Mouse (Mus musculus) limb, embryonic 12.5 days (tissue): ENCODE measurements around the gene 9530053A07Rik. TPM values are rescaled to one million over a fixed set of nuclear protein-coding genes. Genes with fewer than 3 reads are reported as not detected.
A peak's percentile ranks its signal among the peaks of the same experiment; 100 is the strongest.

ENCODE experiments used
- ATAC-seq: fragments of 200-750 bp; cut with Nextera tagmentation; 2 replicates; pipeline ENCODE4 v1.8.0; 2017; ENCODE audit warnings: low read depth, moderate TSS enrichment; ENCODE audit not compliant: insufficient number of reproducible peaks, insufficient read depth, low FRiP score, low TSS enrichment
- H3K27ac ChIP-seq: fragments of 300-500 bp; sonication (generic); 2 replicates; pipeline ENCODE4 v1.5.1; 2016; ENCODE audit warnings: mild to moderate bottlenecking, moderate library complexity
- H3K27me3 ChIP-seq: fragments of 300-500 bp; sonication (generic); 2 replicates; pipeline ENCODE4 v1.6.1; 2016; ENCODE audit warnings: mild to moderate bottlenecking, moderate library complexity
- H3K36me3 ChIP-seq: fragments of 300-500 bp; sonication (generic); 2 replicates; pipeline ENCODE4 v1.6.1; 2016; ENCODE audit warnings: mild to moderate bottlenecking, moderate library complexity
- H3K4me1 ChIP-seq: fragments of 300-500 bp; sonication (generic); replicated peaks from 2 replicates; pipeline ENCODE4 v1.6.1; 2016
- H3K4me2 ChIP-seq: fragments of 300-500 bp; sonication (generic); 2 replicates; pipeline ENCODE4 v1.6.1; 2016; ENCODE audit warnings: mild to moderate bottlenecking, moderate library complexity
- H3K4me3 ChIP-seq: fragments of 300-500 bp; sonication (generic); replicated peaks from 2 replicates; pipeline ENCODE4 v1.5.1; 2016; ENCODE audit warnings: mild to moderate bottlenecking
- H3K9ac ChIP-seq: fragments of 300-500 bp; sonication (generic); replicated peaks from 2 replicates; pipeline ENCODE4 v1.6.1; 2016; ENCODE audit warnings: mild to moderate bottlenecking, moderate library complexity
- H3K9me3 ChIP-seq: fragments of 300-500 bp; sonication (generic); 2 replicates; pipeline ENCODE4 v1.6.1; 2016; ENCODE audit warnings: mild to moderate bottlenecking, moderate library complexity
- WGBS: fragments of 180-500 bp; shearing (Covaris S2); methylation state at CpG from one replicate; pipeline ENCODE4 v1.1.7; 2016; 5-methylcytosine and 5-hydroxymethylcytosine counted together
- polyA plus RNA-seq: library from polyadenylated mRNA; unstranded; fragments of >200 nt; fragmentation: Nextera tagmentation; extraction: Ambion mirVana; gene quantifications from 2 replicates; pipeline ENCODE4 v1.2.1, GENCODE M21; 2016

Gene 9530053A07Rik
- polyA plus RNA-seq, 1 experiment from 2014 or later = 0.04 TPM

DNA sequence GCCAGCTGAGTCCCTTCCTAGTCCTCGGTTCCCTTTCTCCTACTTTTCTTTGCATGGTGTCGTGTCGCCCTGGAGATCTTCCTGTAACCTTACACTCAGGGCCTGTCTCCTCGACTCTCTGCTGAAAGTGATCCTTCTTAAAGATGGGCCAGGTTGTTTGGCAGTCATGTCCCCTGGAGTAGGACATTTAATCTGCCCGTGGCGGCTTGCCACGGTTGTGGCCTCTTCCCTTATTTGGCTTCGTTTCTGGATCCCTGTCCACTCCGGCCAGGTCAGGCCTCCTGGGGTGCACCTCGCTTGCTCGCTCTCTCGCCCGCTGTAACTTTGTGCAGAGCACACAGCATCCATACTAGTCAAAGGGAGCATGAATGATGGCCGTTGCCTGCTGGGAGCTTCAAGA lies 67.3 kb downstream of the 9530053A07Rik start:
- H3K4me2 ChIP-seq = no peak overlapping the region
- no peak for ATAC-seq
- H3K9me3 ChIP-seq = no peaks in the 10 kb centered on the region
- H3K27me3 ChIP-seq = no peaks in the 10 kb centered on the region
- no peak overlapping the region for H3K4me3 ChIP-seq
- WGBS = 83% methylated on average over 14 of the region's 14 CpGs
- H3K27ac ChIP-seq = 0 out of 2 replicates have a peak overlapping the region, but pooled peaks have one; percentile 8
- no peaks in the 10 kb centered on the region for H3K4me1 ChIP-seq
- no peak overlapping the region for H3K9ac ChIP-seq
- H3K36me3 ChIP-seq = peaks cover 61% of the 10 kb centered on the region

- Histone ChIP-seq H3K4me2 (no peak overlapping the region), H3K4me3 (no peak overlapping the region), H3K4me1 (no peaks in the 10 kb centered on the region), H3K9me3 (no peaks in the 10 kb centered on the region), H3K27ac (no peak overlapping the region), H3K27me3 (no peaks in the 10 kb centered on the region), H3K9ac (no peak overlapping the region), H3K36me3 (peaks cover 38% of the 10 kb centered on the region)
- 66% methylated on average over 4 of the region's 4 CpGs for WGBS
- no peak for ATAC-seq
Observed at GRCm38 (mm10) chr7:28199054-28199453, 69.8 kb downstream of the 9530053A07Rik start.

GRCm38 (mm10) chr7:28203207-28204108 lies 74.2 kb downstream of the 9530053A07Rik start:
- peaks cover 10% of the 10 kb centered on the region for H3K36me3 ChIP-seq
- H3K27me3 ChIP-seq = no peaks in the 10 kb centered on the region
- no peak overlapping the region for H3K27ac ChIP-seq
- H3K9me3 ChIP-seq = no peaks in the 10 kb centered on the region
- no peak for ATAC-seq
- no peak overlapping the region for H3K9ac ChIP-seq
- H3K4me3 ChIP-seq = no peak overlapping the region
- 49% methylated on average over 16 of the region's 19 CpGs for WGBS
- no peaks in the 10 kb centered on the region for H3K4me1 ChIP-seq
- no peak overlapping the region for H3K4me2 ChIP-seq

- Histone ChIP-seq H3K4me3 (no peak overlapping the region), H3K4me2 (no peak overlapping the region), H3K9ac (no peak overlapping the region), H3K9me3 (no peaks in the 10 kb centered on the region), H3K4me1 (no peaks in the 10 kb centered on the region), H3K27ac (no peak overlapping the region), H3K27me3 (no peaks in the 10 kb centered on the region), H3K36me3 (no peaks in the 10 kb centered on the region)
- WGBS = 75% methylated on average over 4 of the region's 4 CpGs
- ATAC-seq = no peak
Observed at GRCm38 (mm10) chr7:28206044-28206600, 76.9 kb downstream of the 9530053A07Rik start.

DNA sequence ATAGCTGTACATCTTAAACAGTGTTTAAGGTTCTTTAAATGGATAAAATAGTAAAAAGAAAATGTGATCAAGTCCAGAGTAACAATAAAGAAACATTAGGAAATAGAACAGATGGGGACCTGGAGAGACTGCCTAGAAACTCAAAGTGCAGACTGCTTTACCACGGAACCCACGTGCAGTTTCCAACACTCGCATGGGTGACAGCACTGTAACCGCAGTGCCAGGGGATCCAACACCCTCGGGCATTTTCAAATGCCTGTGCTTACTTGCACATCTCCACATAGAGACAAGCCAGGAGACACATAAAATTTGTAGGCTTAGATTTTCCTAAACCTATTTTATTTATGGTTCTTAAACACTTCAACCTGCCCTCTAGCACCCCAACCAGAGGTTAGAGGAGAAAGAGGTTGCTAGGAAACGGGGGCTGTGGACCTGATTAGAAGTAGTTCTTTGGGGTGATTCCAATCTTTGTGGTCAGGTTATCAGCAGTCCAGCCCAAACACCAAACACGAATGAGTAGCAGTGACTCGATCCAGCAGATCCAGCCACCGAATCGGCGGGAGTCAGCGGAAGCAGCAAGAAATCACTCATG lies 79.2 kb downstream of the 9530053A07Rik start:
- Histone ChIP-seq H3K27me3 (no peaks in the 10 kb centered on the region), H3K36me3 (no peaks in the 10 kb centered on the region), H3K4me3 (peak overlapping the region; percentile 36), H3K27ac (0 out of 2 replicates have a peak overlapping the region, but pooled peaks have one; percentile 60), H3K9me3 (no peaks in the 10 kb centered on the region), H3K9ac (peak overlapping the region; percentile 47), H3K4me1 (no peaks in the 10 kb centered on the region), H3K4me2 (peak overlapping the region; percentile 56)
- WGBS = 41% methylated on average over 12 of the region's 12 CpGs
- no peak for ATAC-seq

DNA sequence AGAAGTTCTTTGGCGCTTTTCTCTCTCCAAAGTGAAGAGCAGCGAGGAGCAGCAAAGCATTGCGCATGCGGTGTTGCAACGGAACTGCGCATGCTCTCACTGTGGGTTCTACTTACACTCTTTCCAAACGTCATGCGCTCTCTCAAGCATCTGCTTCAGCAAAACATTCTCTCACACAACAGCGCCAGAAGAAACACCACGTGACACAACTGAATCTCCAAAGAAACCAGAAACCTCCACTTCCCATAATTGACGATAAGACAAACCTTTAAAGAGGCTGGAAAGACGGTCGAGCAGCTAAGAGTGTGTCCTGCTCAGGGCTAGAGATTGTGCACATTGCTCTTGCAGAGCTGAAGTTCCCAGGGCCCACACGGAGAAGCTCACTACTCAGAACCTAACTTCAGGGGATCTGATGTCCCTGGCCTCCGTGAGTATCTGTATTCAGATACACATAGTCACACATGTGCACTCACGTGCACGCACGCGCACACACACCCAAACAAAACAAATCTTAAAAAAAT lies 79.8 kb downstream of the 9530053A07Rik start:
- H3K27ac ChIP-seq = 0 out of 2 replicates have a peak overlapping the region, but pooled peaks have one; percentile 60
- H3K9me3 ChIP-seq = no peaks in the 10 kb centered on the region
- H3K9ac ChIP-seq = peak overlapping the region; percentile 47
- H3K4me1 ChIP-seq = no peaks in the 10 kb centered on the region
- peak overlapping the region; percentile 56 for H3K4me2 ChIP-seq
- no peaks in the 10 kb centered on the region for H3K36me3 ChIP-seq
- 51% methylated on average over 19 of the region's 19 CpGs for WGBS
- ATAC-seq = no peak
- peak overlapping the region; percentile 36 for H3K4me3 ChIP-seq
- no peaks in the 10 kb centered on the region for H3K27me3 ChIP-seq

DNA sequence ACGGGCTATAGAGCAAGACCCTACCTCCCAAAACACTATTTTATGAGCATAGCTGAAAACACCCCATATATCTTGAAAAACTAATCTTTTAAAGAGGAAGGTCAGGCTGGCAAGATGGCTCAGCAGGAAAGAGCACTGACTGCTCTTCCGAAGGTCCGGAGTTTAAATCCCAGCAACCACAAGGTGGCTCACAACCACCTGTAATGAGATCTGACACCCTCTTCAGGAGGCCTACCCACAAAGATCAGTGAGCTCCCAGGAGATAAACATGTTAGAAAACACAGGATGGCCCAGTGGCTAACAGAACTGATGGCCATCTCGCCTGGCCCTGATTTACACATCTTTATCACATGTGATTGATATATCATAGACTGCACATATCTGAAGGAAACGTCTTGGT lies 81.5 kb downstream of the 9530053A07Rik start:
- WGBS = 42% methylated on average over 5 of the region's 5 CpGs
- Histone ChIP-seq H3K9ac (no peak overlapping the region), H3K9me3 (no peaks in the 10 kb centered on the region), H3K4me1 (no peaks in the 10 kb centered on the region), H3K27ac (no peak overlapping the region), H3K4me2 (no peak overlapping the region), H3K27me3 (no peaks in the 10 kb centered on the region), H3K4me3 (no peak overlapping the region), H3K36me3 (no peaks in the 10 kb centered on the region)
- ATAC-seq = no peak

GRCm38 (mm10) chr7:28214142-28214541 lies 84.9 kb downstream of the 9530053A07Rik start:
- 35% methylated on average over 10 of the region's 10 CpGs for WGBS
- no peaks in the 10 kb centered on the region for H3K9me3 ChIP-seq
- H3K4me3 ChIP-seq = no peak overlapping the region
- no peak overlapping the region for H3K27ac ChIP-seq
- ATAC-seq = no peak
- no peaks in the 10 kb centered on the region for H3K27me3 ChIP-seq
- H3K9ac ChIP-seq = no peak overlapping the region
- no peak overlapping the region for H3K4me2 ChIP-seq
- H3K36me3 ChIP-seq = no peaks in the 10 kb centered on the region
- no peaks in the 10 kb centered on the region for H3K4me1 ChIP-seq

Other genes starting within 250 kb of the 9530053A07Rik start
- gene Zfp974, start 200.0 kb upstream of the 9530053A07Rik start, polyA plus RNA-seq = 12.0 and 14.6 TPM in 2 replicates
- 25.4 and 25.7 TPM in 2 replicates for gene Zfp780b, start 150.3 kb upstream of the 9530053A07Rik start, polyA plus RNA-seq
- 5.5 and 8.2 TPM in 2 replicates for gene Zfp850, start 115.4 kb upstream of the 9530053A07Rik start, polyA plus RNA-seq
- 357 and 364 TPM in 2 replicates for gene Psmc4, start 79.4 kb upstream of the 9530053A07Rik start, polyA plus RNA-seq
- 0.25 and 0.63 TPM in 2 replicates for gene Fcgbp, start 58.2 kb upstream of the 9530053A07Rik start, polyA plus RNA-seq
- 159 and 169 TPM in 2 replicates for gene Fbl, start 40.2 kb downstream of the 9530053A07Rik start, polyA plus RNA-seq
- 17.6 and 20.5 TPM in 2 replicates for gene Dyrk1b, start 50.0 kb downstream of the 9530053A07Rik start, polyA plus RNA-seq
- 5.4 and 18.9 TPM in 2 replicates for gene Eid2, start 138.4 kb downstream of the 9530053A07Rik start, polyA plus RNA-seq
- 17.6 and 18.5 TPM in 2 replicates for gene Eid2b, start 148.3 kb downstream of the 9530053A07Rik start, polyA plus RNA-seq
- gene Selenov, start 161.7 kb downstream of the 9530053A07Rik start, polyA plus RNA-seq = not detected in 2 replicates
- 3.5 and 3.7 TPM in 2 replicates for gene Dll3, start 172.8 kb downstream of the 9530053A07Rik start, polyA plus RNA-seq
- 166 and 169 TPM in 2 replicates for gene Timm50, start 182.6 kb downstream of the 9530053A07Rik start, polyA plus RNA-seq
- 99.0 and 117 TPM in 2 replicates for gene Supt5, start 209.3 kb downstream of the 9530053A07Rik start, polyA plus RNA-seq
- 915 and 927 TPM in 2 replicates for gene Rps16, start 221.2 kb downstream of the 9530053A07Rik start, polyA plus RNA-seq
- gene Plekhg2, start 243.1 kb downstream of the 9530053A07Rik start, polyA plus RNA-seq = 96.9 and 106 TPM in 2 replicates